Mouse (Mus musculus): ENCODE data around the gene Gm15557. TPM values are rescaled to one million over a fixed set of nuclear protein-coding genes. Genes with fewer than 3 reads are reported as not detected.

Gene Gm15557
- polyA plus RNA-seq, 1 experiment: 0.13 TPM

GRCm38 (mm10) chr2:155929531-155930442 is 10.7 kb upstream of the Gm15557 start, which contains the start of gene Uqcc1:
Gene Uqcc1 (minus strand): TSS chr2:155930310.
- TF ChIP-seq E2F4 (IDR thresholded peaks at IDR 0.05; ENCODE audit: insufficient read depth) (no peak), MYOG (IDR thresholded peaks at IDR 0.05; ENCODE audit: control insufficient read depth in 1 of 3, insufficient read depth in 1 of 3, insufficient read length in 2 of 3, low read depth in 2 of 3) (peak in 1 of 3 experiments; percentile 36), POLR2A (IDR thresholded peaks at IDR 0.05; ENCODE audit: insufficient read length, low read depth) (peak; percentile 84), POLR2AphosphoS2 (IDR thresholded peaks at IDR 0.05; ENCODE audit: insufficient read length, low read depth) (peak; percentile 81), CEBPB (IDR thresholded peaks at IDR 0.05; ENCODE audit: insufficient read depth, poor library complexity, severe bottlenecking) (no peak), USF1 (IDR thresholded peaks at IDR 0.05; ENCODE audit: low read depth) (no peak), MAX (IDR thresholded peaks at IDR 0.05; ENCODE audit: low read depth) (no peak)
- Histone ChIP-seq H3K4me3 (peak within 1 kb of the TSS; percentile 75), H3K4me2 (ENCODE audit: low read depth) (peak within 1 kb of the TSS; percentile 90), H3K79me2 (ENCODE audit: control insufficient read depth, insufficient read depth) (peaks cover 50% of the 10 kb centered on the region), H3ac (ENCODE audit: control insufficient read depth, insufficient read length) (peak within 1 kb of the TSS; percentile 48), H3K27me3 (ENCODE audit: control insufficient read depth, insufficient read depth, insufficient read length) (no peaks in the 10 kb centered on the region), H3K36me3 (ENCODE audit: control insufficient read depth, insufficient read depth) (no peaks in the 10 kb centered on the region)

- Histone ChIP-seq H3K4me2 (ENCODE audit: low read depth) (no peak overlapping the region), H3K27me3 (ENCODE audit: control insufficient read depth, insufficient read depth, insufficient read length) (no peaks in the 10 kb centered on the region), H3ac (ENCODE audit: control insufficient read depth, insufficient read length) (no peak overlapping the region), H3K4me3 (no peak overlapping the region), H3K79me2 (ENCODE audit: control insufficient read depth, insufficient read depth) (no peaks in the 10 kb centered on the region), H3K36me3 (ENCODE audit: control insufficient read depth, insufficient read depth) (no peaks in the 10 kb centered on the region)
- TF ChIP-seq MYOD1 (IDR thresholded peaks at IDR 0.05; ENCODE audit: control insufficient read depth in 1 of 3, insufficient read length in 2 of 3, low read depth in 2 of 3) (no peak), CEBPB (IDR thresholded peaks at IDR 0.05; ENCODE audit: insufficient read depth, poor library complexity, severe bottlenecking) (no peak), REST (IDR thresholded peaks at IDR 0.05; ENCODE audit: insufficient read depth, insufficient read length) (no peak), MAX (IDR thresholded peaks at IDR 0.05; ENCODE audit: low read depth) (no peak), POLR2AphosphoS2 (IDR thresholded peaks at IDR 0.05; ENCODE audit: insufficient read length, low read depth) (no peak), USF1 (IDR thresholded peaks at IDR 0.05; ENCODE audit: low read depth) (no peak), SRF (IDR thresholded peaks at IDR 0.05; ENCODE audit: control insufficient read depth, insufficient read length, low read depth) (no peak), TCF12 (IDR thresholded peaks at IDR 0.05; ENCODE audit: insufficient read depth, poor library complexity, severe bottlenecking) (no peak), TCF3 (IDR thresholded peaks at IDR 0.05; ENCODE audit: insufficient read length, low read depth) (no peak), E2F4 (IDR thresholded peaks at IDR 0.05; ENCODE audit: insufficient read depth) (no peak), MYOG (IDR thresholded peaks at IDR 0.05; ENCODE audit: control insufficient read depth in 1 of 3, insufficient read depth in 1 of 3, insufficient read length in 2 of 3, low read depth in 2 of 3) (no peak), POLR2A (IDR thresholded peaks at IDR 0.05; ENCODE audit: insufficient read length, low read depth) (no peak)
These were observed 515 bp upstream of the Gm15557 start for GRCm38 (mm10) chr2:155939897-155940529.

- no peak overlapping the region for H3ac ChIP-seq (ENCODE audit: control insufficient read depth, insufficient read length)
- no peaks in the 10 kb centered on the region for H3K79me2 ChIP-seq (ENCODE audit: control insufficient read depth, insufficient read depth)
- TF ChIP-seq MYOD1 (IDR thresholded peaks at IDR 0.05; ENCODE audit: control insufficient read depth in 1 of 3, insufficient read length in 2 of 3, low read depth in 2 of 3) (no peak), SRF (IDR thresholded peaks at IDR 0.05; ENCODE audit: control insufficient read depth, insufficient read length, low read depth) (no peak), MYOG (IDR thresholded peaks at IDR 0.05; ENCODE audit: control insufficient read depth in 1 of 3, insufficient read depth in 1 of 3, insufficient read length in 2 of 3, low read depth in 2 of 3) (no peak), USF1 (IDR thresholded peaks at IDR 0.05; ENCODE audit: low read depth) (no peak), CEBPB (IDR thresholded peaks at IDR 0.05; ENCODE audit: insufficient read depth, poor library complexity, severe bottlenecking) (no peak), E2F4 (IDR thresholded peaks at IDR 0.05; ENCODE audit: insufficient read depth) (no peak), MAX (IDR thresholded peaks at IDR 0.05; ENCODE audit: low read depth) (no peak)
- H3K4me2 ChIP-seq (ENCODE audit: low read depth): no peak overlapping the region
- H3K36me3 ChIP-seq (ENCODE audit: control insufficient read depth, insufficient read depth): no peaks in the 10 kb centered on the region
- H3K4me3 ChIP-seq: no peak overlapping the region
- H3K27me3 ChIP-seq (ENCODE audit: control insufficient read depth, insufficient read depth, insufficient read length): no peaks in the 10 kb centered on the region
These were observed 1.3 kb downstream of the Gm15557 start for GRCm38 (mm10) chr2:155941697-155942442.

GRCm38 (mm10) chr2:155943463-155943862 is 2.9 kb downstream of the Gm15557 start:
- Histone ChIP-seq H3K4me3 (no peak overlapping the region), H3K36me3 (ENCODE audit: control insufficient read depth, insufficient read depth) (no peaks in the 10 kb centered on the region), H3K27me3 (ENCODE audit: control insufficient read depth, insufficient read depth, insufficient read length) (no peaks in the 10 kb centered on the region), H3ac (ENCODE audit: control insufficient read depth, insufficient read length) (no peak overlapping the region), H3K4me2 (ENCODE audit: low read depth) (no peak overlapping the region), H3K79me2 (ENCODE audit: control insufficient read depth, insufficient read depth) (no peaks in the 10 kb centered on the region)
- TF ChIP-seq POLR2AphosphoS2 (IDR thresholded peaks at IDR 0.05; ENCODE audit: insufficient read length, low read depth) (no peak), TCF3 (IDR thresholded peaks at IDR 0.05; ENCODE audit: insufficient read length, low read depth) (no peak), POLR2A (IDR thresholded peaks at IDR 0.05; ENCODE audit: insufficient read length, low read depth) (no peak), E2F4 (IDR thresholded peaks at IDR 0.05; ENCODE audit: insufficient read depth) (no peak), MAX (IDR thresholded peaks at IDR 0.05; ENCODE audit: low read depth) (no peak), USF1 (IDR thresholded peaks at IDR 0.05; ENCODE audit: low read depth) (no peak), TCF12 (IDR thresholded peaks at IDR 0.05; ENCODE audit: insufficient read depth, poor library complexity, severe bottlenecking) (no peak), SRF (IDR thresholded peaks at IDR 0.05; ENCODE audit: control insufficient read depth, insufficient read length, low read depth) (no peak), CEBPB (IDR thresholded peaks at IDR 0.05; ENCODE audit: insufficient read depth, poor library complexity, severe bottlenecking) (no peak), REST (IDR thresholded peaks at IDR 0.05; ENCODE audit: insufficient read depth, insufficient read length) (no peak), MYOD1 (IDR thresholded peaks at IDR 0.05; ENCODE audit: control insufficient read depth in 1 of 3, insufficient read length in 2 of 3, low read depth in 2 of 3) (no peak), MYOG (IDR thresholded peaks at IDR 0.05; ENCODE audit: control insufficient read depth in 1 of 3, insufficient read depth in 1 of 3, insufficient read length in 2 of 3, low read depth in 2 of 3) (no peak)
